Mouse (Mus musculus) embryonic fibroblast, embryonic 13.5 days (primary cell): ENCODE measurements around the gene Smndc1. TPM values are rescaled to one million over a fixed set of nuclear protein-coding genes. Genes with fewer than 3 reads are reported as not detected.
A peak's percentile ranks its signal among the peaks of the same experiment; 100 is the strongest.

ENCODE experiments used
- H3K27ac ChIP-seq: 2 replicates; pipeline ENCODE4 v1.5.1; 2012; ENCODE audit warnings: low read length, control low read depth, inconsistent platforms; ENCODE audit not compliant: insufficient read depth
- H3K4me1 ChIP-seq: 2 replicates; pipeline ENCODE4 v1.6.1; 2011; ENCODE audit warnings: low read length; ENCODE audit not compliant: control insufficient read depth, insufficient read depth
- H3K4me3 ChIP-seq: 2 replicates; pipeline ENCODE4 v1.5.1; 2011; ENCODE audit warnings: mild to moderate bottlenecking, control low read depth, low read length; ENCODE audit not compliant: insufficient read depth
- CTCF ChIP-seq: IDR thresholded peaks from 2 replicates; pipeline ENCODE4 v1.5.1; 2011; ENCODE audit warnings: mild to moderate bottlenecking, control low read depth, low read length, moderate library complexity, borderline replicate concordance; ENCODE audit not compliant: insufficient read depth
- POLR2A ChIP-seq: IDR thresholded peaks from 2 replicates; pipeline ENCODE4 v1.6.1; 2011; ENCODE audit warnings: low read depth, mild to moderate bottlenecking, control low read depth, low read length, moderate library complexity
- polyA plus RNA-seq: library from polyadenylated mRNA; stranded (reverse); fragments of >200 nt; gene quantifications from 2 replicates; pipeline ENCODE4 v1.2.4, GENCODE M21; 2011; ENCODE audit warnings: low read depth; ENCODE audit not compliant: missing spikeins, insufficient read length

The Smndc1 gene
- polyA plus RNA-seq, 1 experiment: 61.7 TPM

DNA sequence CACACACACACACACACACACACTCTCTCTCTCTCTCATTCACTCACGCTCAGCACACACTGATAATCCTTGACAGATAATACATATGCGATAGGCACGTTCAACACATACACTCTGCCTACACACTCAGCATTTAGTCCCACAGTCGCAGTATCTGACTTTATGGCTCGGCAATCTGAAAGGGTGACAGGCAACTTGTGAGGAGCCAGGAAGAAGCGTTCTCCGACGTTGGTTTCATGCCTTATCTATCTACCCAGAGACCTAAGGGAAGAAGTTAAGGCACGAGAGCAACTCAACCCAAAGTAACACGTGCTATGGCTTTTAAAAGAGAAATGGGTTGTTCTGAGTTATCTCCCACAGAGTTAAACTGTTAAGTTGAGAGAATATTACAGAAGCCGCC is 24.3 kb upstream of the Smndc1 start:
- TF ChIP-seq CTCF: no peak
- TF ChIP-seq POLR2A: no peak
- Histone ChIP-seq H3K4me1 (peaks cover 20% of the 10 kb centered on the region), H3K27ac (peak overlapping the region; percentile 63), H3K4me3 (no peak overlapping the region)

- H3K4me1 ChIP-seq: peaks cover 20% of the 10 kb centered on the region
- no peak overlapping the region for H3K4me3 ChIP-seq
- no peak for TF ChIP-seq CTCF
- no peak for TF ChIP-seq POLR2A
- H3K27ac ChIP-seq: peak overlapping the region; percentile 88
Observed at GRCm38 (mm10) chr19:53413617-53414380, 23.4 kb upstream of the Smndc1 start.

GRCm38 (mm10) chr19:53412149-53412848 is 21.9 kb upstream of the Smndc1 start:
- Histone ChIP-seq H3K4me3 (no peak overlapping the region), H3K27ac (peak overlapping the region; percentile 91), H3K4me1 (peaks cover 25% of the 10 kb centered on the region)
- TF ChIP-seq CTCF (no peak), POLR2A (no peak)

- H3K4me3 ChIP-seq: no peak overlapping the region
- peaks cover 32% of the 10 kb centered on the region for H3K4me1 ChIP-seq
- TF ChIP-seq CTCF: no peak
- TF ChIP-seq POLR2A: no peak
- H3K27ac ChIP-seq: peak overlapping the region; percentile 91
Observed at GRCm38 (mm10) chr19:53409663-53410307, 19.4 kb upstream of the Smndc1 start.

DNA sequence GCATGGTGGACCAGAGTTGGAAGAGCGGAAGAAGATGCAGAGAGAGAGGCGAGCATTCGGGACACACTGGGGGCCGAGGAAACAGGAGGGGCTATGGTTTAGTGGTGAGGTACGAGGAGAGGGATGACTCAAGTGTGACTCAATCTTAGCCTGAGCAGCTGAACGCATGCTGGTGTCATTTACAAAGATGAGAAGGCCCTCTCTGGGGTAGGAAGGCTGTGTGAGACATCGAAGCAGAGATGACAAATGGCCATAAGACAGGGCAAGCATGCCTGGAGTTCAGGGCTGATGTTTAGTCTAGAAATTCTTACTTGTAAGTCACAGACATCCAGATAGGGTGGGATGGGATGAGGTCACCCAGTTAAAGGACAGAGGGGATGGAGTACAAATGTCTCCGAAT is 18.0 kb upstream of the Smndc1 start:
- TF ChIP-seq POLR2A (no peak), CTCF (no peak)
- Histone ChIP-seq H3K4me1 (peaks cover 26% of the 10 kb centered on the region), H3K4me3 (no peak overlapping the region), H3K27ac (peak overlapping the region; percentile 91)

- H3K27ac ChIP-seq: no peak overlapping the region
- TF ChIP-seq POLR2A (no peak), CTCF (no peak)
- no peak overlapping the region for H3K4me3 ChIP-seq
Observed at GRCm38 (mm10) chr19:53407350-53407749, 17.0 kb upstream of the Smndc1 start.

GRCm38 (mm10) chr19:53405810-53406209 is 15.4 kb upstream of the Smndc1 start:
- peaks cover 14% of the 10 kb centered on the region for H3K4me1 ChIP-seq
- H3K4me3 ChIP-seq: no peak overlapping the region
- H3K27ac ChIP-seq: peak overlapping the region; percentile 79; the same call in 1 of the 2 replicates
- TF ChIP-seq POLR2A (no peak), CTCF (no peak)

More at GRCm38 (mm10) chr19:53407350-53407749, 17.0 kb upstream of the Smndc1 start:
- peaks cover 23% of the 10 kb centered on the region for H3K4me1 ChIP-seq

DNA sequence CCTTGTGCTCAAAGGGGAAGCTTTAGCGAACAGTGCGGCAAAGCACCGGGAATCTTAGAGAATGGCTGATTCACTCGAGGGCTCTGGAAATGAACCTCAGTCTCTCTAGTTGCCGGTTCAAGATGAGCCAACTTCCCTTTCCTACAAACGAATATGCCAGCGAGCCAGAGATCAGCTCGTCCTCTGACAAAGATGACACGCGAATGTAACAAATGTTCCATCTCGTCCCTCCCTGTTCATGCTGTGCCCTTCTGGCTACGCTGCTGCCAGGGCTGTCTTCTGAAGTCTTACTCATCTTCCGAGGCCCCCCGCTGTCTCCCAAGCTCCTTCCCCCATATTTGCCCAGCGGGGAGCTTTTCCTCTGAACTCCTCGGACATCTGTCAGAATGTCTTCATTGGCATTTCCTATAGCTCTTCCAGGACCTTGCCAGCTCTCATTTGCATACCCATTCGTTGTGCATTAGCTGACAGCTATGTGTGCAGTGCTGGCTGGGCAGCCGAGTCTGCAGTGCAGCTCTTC is 14.5 kb upstream of the Smndc1 start:
- Histone ChIP-seq H3K4me1 (peaks cover 12% of the 10 kb centered on the region), H3K4me3 (no peak overlapping the region), H3K27ac (no peak overlapping the region; the same call in 1 of the 2 replicates)
- TF ChIP-seq CTCF (no peak), POLR2A (no peak)

DNA sequence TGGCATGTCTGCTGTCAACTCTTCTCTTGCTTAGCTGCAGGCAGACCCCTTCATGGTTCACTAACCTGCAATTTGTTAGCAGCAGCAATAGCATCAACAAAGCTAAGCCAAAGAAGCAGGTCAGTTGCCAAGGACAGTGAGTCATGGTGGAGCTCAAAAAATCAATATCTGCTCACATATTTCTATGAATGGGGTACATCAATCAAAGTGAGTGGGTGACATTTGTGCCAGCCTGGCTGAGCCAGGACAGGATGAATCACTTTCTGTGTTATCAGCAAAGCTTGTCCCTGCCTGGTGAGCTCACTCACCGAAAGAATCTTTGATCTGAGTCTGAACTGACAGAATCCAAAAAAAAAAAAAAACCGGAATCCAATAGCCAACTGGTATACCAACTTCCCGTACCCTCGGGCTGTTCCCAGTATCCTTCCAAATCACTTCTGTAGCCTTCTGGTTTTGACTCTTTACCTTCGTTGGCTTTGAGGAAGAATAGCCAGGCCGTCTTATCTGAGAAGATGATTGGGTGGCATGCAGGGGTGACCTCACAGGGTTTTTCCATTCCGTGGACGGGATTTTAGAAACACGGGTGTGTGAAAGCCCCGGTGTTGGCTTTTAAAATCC is 13.9 kb upstream of the Smndc1 start:
- Histone ChIP-seq H3K4me3 (no peak overlapping the region), H3K27ac (no peak overlapping the region), H3K4me1 (peaks cover 12% of the 10 kb centered on the region)
- TF ChIP-seq CTCF: no peak
- TF ChIP-seq POLR2A: no peak
